Mouse (Mus musculus): Measurements from ENCODE around the gene Gm8113. TPM values are rescaled to one million over a fixed set of nuclear protein-coding genes. Genes with fewer than 3 reads are reported as not detected.
"Not testable (repeated sequence)": the region's sequence is repeated elsewhere in the genome, so short reads cannot be mapped to it uniquely, and the experiment has no call there.

The Gm8113 gene
- total RNA-seq (2015; ENCODE audit: low replicate concordance) (9.4 and 13.8 TPM in 2 replicates), total RNA-seq (2017; ENCODE audit: low replicate concordance) (5.3 and 7.3 TPM in 2 replicates)

DNA sequence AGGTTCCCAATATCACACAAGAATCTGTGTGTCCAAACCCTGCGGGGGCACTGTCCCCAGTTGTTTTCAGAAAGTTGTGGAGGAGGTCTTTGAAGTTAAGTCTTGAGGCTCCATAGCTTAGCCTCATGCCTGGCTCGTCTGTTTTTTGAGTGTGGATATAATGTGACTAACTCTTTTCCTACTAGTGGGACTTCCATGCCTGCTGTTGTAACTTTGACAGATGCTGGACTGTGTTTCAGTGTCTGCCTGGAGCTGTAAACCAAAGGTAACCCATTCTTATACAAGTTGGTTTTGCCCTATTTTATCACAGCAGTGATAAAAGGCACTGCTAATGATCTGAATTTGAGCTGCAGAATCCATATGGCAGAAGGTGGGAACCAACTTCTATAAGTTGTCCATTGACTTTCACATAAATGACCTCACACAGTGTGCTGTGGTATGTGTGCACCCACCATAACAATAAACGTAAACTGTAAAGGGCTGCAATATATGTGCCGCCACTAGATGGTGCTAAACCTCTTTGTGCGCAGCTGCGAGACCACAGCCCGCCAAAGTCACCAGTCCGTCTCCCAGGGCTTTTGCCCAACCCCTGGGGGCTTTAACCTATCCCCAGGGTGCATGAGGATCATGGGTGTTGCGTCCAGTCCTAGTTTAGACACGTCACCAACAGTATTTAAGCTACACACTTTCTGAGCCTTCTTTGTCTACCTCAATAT lies at the start of gene Gm8113:
TSS of gene Gm8113 (plus strand) at position 703 of the 716 bp plus-strand sequence.
- peak; percentile 63; the same call in 1 of the 2 replicates for ATAC-seq (replicated peaks; ENCODE audit: low FRiP score, poor library complexity, severe bottlenecking)

- ATAC-seq (replicated peaks; ENCODE audit: low FRiP score, poor library complexity, severe bottlenecking): not testable (repeated sequence)
Observed at GRCm38 (mm10) chr14:43875417-43875816, 49.8 kb upstream of the Gm8113 start, which contains the start of gene Ear1. Gene Ear1 (minus strand): TSS chr14:43875517.

- not testable (repeated sequence) for ATAC-seq (replicated peaks; ENCODE audit: low FRiP score, poor library complexity, severe bottlenecking)
Observed at GRCm38 (mm10) chr14:43877789-43878188, 47.4 kb upstream of the Gm8113 start.

DNA sequence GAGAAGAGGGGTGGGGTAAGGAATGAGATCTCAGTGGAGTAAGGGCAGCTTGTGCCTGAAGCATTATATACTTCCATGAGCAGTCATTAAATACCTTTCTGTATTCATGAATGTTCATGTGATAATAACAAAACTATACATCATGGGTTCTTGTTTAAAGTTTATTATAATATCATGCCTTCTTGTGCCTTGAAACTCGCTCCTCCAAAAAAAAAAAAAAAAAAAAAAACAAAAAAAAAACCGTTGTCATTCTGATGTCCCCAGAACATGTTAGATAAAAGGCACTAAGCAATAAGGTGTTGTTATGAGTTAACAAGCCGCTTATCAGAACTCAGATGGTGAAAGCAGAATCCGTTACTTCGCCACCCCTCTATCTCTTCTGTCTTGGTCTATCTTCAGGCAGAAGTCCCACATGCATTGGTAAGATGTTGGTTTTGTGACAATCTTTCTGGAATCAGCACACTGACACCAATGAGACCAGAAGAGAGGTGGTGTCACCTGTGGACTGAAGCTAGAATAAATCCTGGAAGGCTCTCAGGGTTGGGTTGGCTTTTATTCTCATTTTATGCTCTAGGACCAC lies 45.1 kb upstream of the Gm8113 start:
- ATAC-seq (replicated peaks; ENCODE audit: low FRiP score, poor library complexity, severe bottlenecking): not testable (repeated sequence)

GRCm38 (mm10) chr14:43886235-43886634 lies 39.0 kb upstream of the Gm8113 start:
- not testable (repeated sequence) for ATAC-seq (replicated peaks; ENCODE audit: low FRiP score, poor library complexity, severe bottlenecking)

GRCm38 (mm10) chr14:43891288-43891687 lies 33.9 kb upstream of the Gm8113 start:
- ATAC-seq (replicated peaks; ENCODE audit: low FRiP score, poor library complexity, severe bottlenecking): not testable (repeated sequence)

DNA sequence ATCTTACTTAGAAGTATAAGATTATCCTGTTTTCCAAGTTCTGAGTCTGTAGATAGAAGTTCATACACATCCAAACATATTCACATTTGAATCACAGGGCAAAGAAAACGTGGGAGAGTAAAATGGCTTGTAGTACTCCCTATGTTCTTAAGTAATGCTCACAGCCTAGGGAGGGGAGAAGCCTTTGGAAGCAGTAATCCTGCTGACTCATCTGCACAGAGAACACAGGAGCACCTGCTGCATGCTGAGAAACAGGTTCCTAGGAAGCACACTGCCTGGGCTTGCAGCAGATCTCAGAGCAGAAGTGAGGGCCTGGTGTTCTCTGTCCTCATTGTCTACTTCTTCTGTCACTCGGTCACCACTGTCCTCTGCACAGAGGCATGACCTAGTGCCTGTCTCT lies 29.8 kb upstream of the Gm8113 start:
- not testable (repeated sequence) for ATAC-seq (replicated peaks; ENCODE audit: low FRiP score, poor library complexity, severe bottlenecking)

DNA sequence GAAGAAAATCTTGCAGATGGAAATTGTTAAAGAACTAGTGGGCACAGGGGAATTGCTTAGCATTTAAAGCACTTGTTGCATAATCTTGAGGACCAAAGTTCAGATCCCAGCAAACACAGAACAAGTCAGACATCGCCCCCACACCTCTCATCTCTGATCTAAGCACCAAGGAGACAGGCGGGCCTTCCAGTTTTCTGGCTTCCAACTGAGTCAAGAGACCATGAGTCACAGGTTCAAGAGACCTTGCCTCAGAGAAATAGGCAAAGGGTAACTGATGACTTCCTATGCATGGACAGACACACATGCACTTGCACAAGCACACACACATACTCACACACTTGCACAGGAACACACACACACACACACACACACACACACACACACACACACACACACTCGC lies 26.6 kb upstream of the Gm8113 start:
- not testable (repeated sequence) for ATAC-seq (replicated peaks; ENCODE audit: low FRiP score, poor library complexity, severe bottlenecking)

DNA sequence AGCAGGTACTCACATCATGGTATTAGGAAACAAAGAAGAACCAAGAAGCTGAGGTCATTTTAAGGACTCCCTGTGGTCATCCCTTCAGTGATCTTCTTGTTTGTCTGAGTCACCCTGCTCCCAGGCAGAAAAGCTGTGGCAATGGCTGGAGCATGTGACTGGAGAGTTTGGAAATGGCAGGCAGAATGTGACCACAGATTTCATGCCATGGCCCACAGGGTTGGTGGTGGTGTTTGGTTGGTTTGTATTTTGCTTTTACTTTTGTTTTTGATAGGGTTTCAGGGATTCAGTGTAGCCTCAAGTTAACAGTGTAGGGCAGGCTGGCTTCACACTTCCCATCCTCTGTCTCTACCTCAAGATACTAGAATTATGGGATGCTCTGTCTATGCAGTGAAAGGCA lies 7.0 kb upstream of the Gm8113 start:
- not testable (repeated sequence) for ATAC-seq (replicated peaks; ENCODE audit: low FRiP score, poor library complexity, severe bottlenecking)

GRCm38 (mm10) chr14:43923459-43923858 lies 1.7 kb upstream of the Gm8113 start, which contains the start of gene Ear10:
Gene Ear10 (minus strand): TSS chr14:43923559.
- not testable (repeated sequence) for ATAC-seq (replicated peaks; ENCODE audit: low FRiP score, poor library complexity, severe bottlenecking)

GRCm38 (mm10) chr14:43925404-43925950 lies 287 bp downstream of the Gm8113 start:
- not testable (repeated sequence) for ATAC-seq (replicated peaks; ENCODE audit: low FRiP score, poor library complexity, severe bottlenecking)

DNA sequence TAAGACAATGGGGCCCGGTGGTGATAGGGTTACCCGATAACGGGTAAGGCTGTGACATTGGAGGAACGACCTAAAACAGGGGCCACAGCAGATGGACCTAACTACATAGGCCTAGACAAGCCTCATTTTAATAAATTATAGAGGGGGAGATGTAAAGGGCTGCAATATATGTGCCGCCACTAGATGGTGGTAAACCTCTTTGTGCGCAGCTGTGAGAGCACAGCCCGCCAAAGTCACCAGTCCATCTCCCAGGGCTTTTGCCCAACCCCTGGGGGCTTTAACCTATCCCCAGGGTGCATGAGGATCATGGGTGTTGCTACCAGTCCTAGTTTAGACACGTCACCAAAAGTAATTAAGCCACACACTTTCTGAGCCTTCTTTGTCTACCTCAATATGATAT lies 7.8 kb downstream of the Gm8113 start:
- ATAC-seq (replicated peaks; ENCODE audit: low FRiP score, poor library complexity, severe bottlenecking): not testable (repeated sequence)

- not testable (repeated sequence) for ATAC-seq (replicated peaks; ENCODE audit: low FRiP score, poor library complexity, severe bottlenecking)
Observed at GRCm38 (mm10) chr14:43933399-43933798, 8.2 kb downstream of the Gm8113 start.

DNA sequence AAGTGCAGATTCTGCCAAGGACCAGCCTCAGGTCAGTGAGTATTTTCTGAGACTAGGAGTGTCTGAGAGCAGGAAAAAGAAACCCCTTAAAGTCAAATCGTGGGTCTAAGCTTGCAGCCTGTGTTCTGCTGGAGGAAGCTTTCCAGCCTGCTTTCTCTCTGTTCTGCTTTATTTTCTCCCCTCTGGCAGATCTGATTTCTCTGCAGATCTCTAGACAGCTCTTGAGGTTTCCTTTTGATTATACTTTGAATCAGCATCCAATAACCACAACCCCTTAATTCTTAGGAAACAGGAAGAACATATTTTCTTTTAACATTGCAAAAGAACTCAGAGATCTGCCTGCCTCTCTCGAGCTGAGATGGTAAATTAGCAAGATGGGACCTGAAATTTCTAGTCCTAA lies 28.2 kb downstream of the Gm8113 start:
- not testable (repeated sequence) for ATAC-seq (replicated peaks; ENCODE audit: low FRiP score, poor library complexity, severe bottlenecking)

DNA sequence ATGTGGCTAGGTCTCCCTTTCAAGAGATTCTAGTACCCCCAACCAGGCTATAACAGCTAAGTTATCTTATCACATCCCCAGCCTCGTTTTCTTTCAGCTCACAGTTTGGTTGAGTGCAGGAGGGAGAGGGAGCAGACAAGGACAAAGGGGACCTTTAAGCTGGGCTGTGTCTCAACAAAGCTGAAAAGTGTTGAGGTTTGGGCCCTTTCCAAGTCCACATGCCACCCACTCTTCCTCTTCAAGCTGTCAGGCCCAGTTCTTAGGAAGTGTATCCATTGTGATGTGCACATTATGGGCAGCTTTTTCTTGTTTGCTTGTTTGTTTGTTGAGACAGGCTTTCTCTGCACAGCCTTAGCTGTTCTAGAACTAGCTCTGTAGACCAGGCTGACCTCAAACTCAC lies 29.9 kb downstream of the Gm8113 start:
- ATAC-seq (replicated peaks; ENCODE audit: low FRiP score, poor library complexity, severe bottlenecking): not testable (repeated sequence)

GRCm38 (mm10) chr14:43956769-43957168 lies 31.6 kb downstream of the Gm8113 start, which contains the start of gene Ang5:
Gene Ang5 (plus strand): TSS chr14:43957069.
- not testable (repeated sequence) for ATAC-seq (replicated peaks; ENCODE audit: low FRiP score, poor library complexity, severe bottlenecking)

Other genes starting within 250 kb of the Gm8113 start
- not detected in 2 replicates for gene Gm8165, start 248.2 kb upstream of the Gm8113 start, total RNA-seq (2015; ENCODE audit: low replicate concordance)
- gene Gm8165, start 248.2 kb upstream of the Gm8113 start, total RNA-seq (2017; ENCODE audit: low replicate concordance): not detected in 2 replicates
- gene Gm7324, start 227.6 kb upstream of the Gm8113 start, total RNA-seq (2015; ENCODE audit: low replicate concordance): not detected in 2 replicates
- gene Gm7324, start 227.6 kb upstream of the Gm8113 start, total RNA-seq (2017; ENCODE audit: low replicate concordance): 3.2 TPM in 1 of 2 replicates, not detected in the other
- gene Gm16506, start 197.9 kb upstream of the Gm8113 start, total RNA-seq (2015; ENCODE audit: low replicate concordance): not detected in 2 replicates
- not detected in 2 replicates for gene Gm16506, start 197.9 kb upstream of the Gm8113 start, total RNA-seq (2017; ENCODE audit: low replicate concordance)
- gene Gm6526, start 177.5 kb upstream of the Gm8113 start, total RNA-seq (2015; ENCODE audit: low replicate concordance): not detected in 2 replicates
- gene Gm6526, start 177.5 kb upstream of the Gm8113 start, total RNA-seq (2017; ENCODE audit: low replicate concordance): not detected in 2 replicates
- gene Gm8180, start 140.6 kb upstream of the Gm8113 start, total RNA-seq (2015; ENCODE audit: low replicate concordance): not detected in 2 replicates
- not detected in 2 replicates for gene Gm8180, start 140.6 kb upstream of the Gm8113 start, total RNA-seq (2017; ENCODE audit: low replicate concordance)
- gene Ear1, start 49.9 kb upstream of the Gm8113 start, total RNA-seq (2015; ENCODE audit: low replicate concordance): 28.1 TPM in 2 replicates
- 31.3 and 37.0 TPM in 2 replicates for gene Ear1, start 49.9 kb upstream of the Gm8113 start, total RNA-seq (2017; ENCODE audit: low replicate concordance)
- gene Ear10, start 1.8 kb upstream of the Gm8113 start, total RNA-seq (2015; ENCODE audit: low replicate concordance): 10.9 TPM in 1 of 2 replicates, not detected in the other
- not detected in 2 replicates for gene Ear10, start 1.8 kb upstream of the Gm8113 start, total RNA-seq (2017; ENCODE audit: low replicate concordance)
- not detected in 2 replicates for gene Ang5, start 31.7 kb downstream of the Gm8113 start, total RNA-seq (2015; ENCODE audit: low replicate concordance)
- gene Ang5, start 31.7 kb downstream of the Gm8113 start, total RNA-seq (2017; ENCODE audit: low replicate concordance): not detected in 2 replicates
- gene Ang6, start 76.9 kb downstream of the Gm8113 start, total RNA-seq (2015; ENCODE audit: low replicate concordance): not detected in 2 replicates
- gene Ang6, start 76.9 kb downstream of the Gm8113 start, total RNA-seq (2017; ENCODE audit: low replicate concordance): not detected in 2 replicates
- gene Ear2, start 177.3 kb downstream of the Gm8113 start, total RNA-seq (2015; ENCODE audit: low replicate concordance): 41.9 and 51.2 TPM in 2 replicates
- 71.5 and 100 TPM in 2 replicates for gene Ear2, start 177.3 kb downstream of the Gm8113 start, total RNA-seq (2017; ENCODE audit: low replicate concordance)
- not detected in 2 replicates for gene Gm3327, start 198.5 kb downstream of the Gm8113 start, total RNA-seq (2015; ENCODE audit: low replicate concordance)
- not detected in 2 replicates for gene Gm3327, start 198.5 kb downstream of the Gm8113 start, total RNA-seq (2017; ENCODE audit: low replicate concordance)

Measured in erythroid progenitor cell, adult 5-6 weeks (primary cell).